Mouse (Mus musculus): ENCODE measurements around the gene H2al2b. TPM values are rescaled to one million over a fixed set of nuclear protein-coding genes. Genes with fewer than 3 reads are reported as not detected.
"Not testable (repeated sequence)": the region's sequence is repeated elsewhere in the genome, so short reads cannot be mapped to it uniquely, and the experiment has no call there.

Gene H2al2b
- polyA plus RNA-seq (2014; fragmentation: Nextera tagmentation; extraction: Ambion mirVana): not detected in 2 replicates

DNA sequence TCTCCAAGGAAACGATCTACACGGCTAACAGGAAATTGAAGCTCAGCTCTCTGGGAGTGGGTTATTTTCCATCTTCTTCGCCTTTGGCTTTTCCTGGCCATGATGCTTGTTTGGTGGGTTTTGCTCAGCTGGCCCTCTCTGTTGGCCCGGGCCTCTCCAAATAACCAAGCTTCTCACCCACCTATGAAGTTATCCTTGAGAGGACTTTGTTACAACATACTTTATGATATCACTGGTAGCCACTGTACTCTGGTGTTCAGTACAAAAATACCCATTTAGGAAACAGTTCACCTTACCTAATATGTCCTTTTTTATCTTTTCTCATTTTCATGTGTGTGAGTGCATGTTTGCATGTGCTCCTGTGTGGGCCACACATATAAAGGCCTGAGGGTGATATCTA is at the start of gene H2al2b:
Gene H2al2b (minus strand): TSS at position 101 of the 400 bp plus-strand sequence.
- not testable (repeated sequence) for H3K4me2 ChIP-seq (ENCODE audit: low read length); H3K9ac ChIP-seq (ENCODE audit: low read length); ATAC-seq; DNase-seq (ENCODE audit: low spot score); H3K4me3 ChIP-seq (ENCODE audit: low read depth, low read length); H3K27ac ChIP-seq (ENCODE audit: low read depth, low read length); H3K4me1 ChIP-seq (ENCODE audit: control insufficient read depth, insufficient read depth, low read length); H3K27me3 ChIP-seq (replicated peaks; ENCODE audit: control insufficient read depth, insufficient read depth, low read length); H3K36me3 ChIP-seq (ENCODE audit: control insufficient read depth, insufficient read depth, low read length); H3K9me3 ChIP-seq (replicated peaks; ENCODE audit: control insufficient read depth, low read length)
- no CpG with 5 or more reads among the region's 4 CpGs for WGBS

Other genes with a start within 250 kb of the H2al2b start
- not detected in 2 replicates for gene H2al2c, start 121.6 kb downstream of the H2al2b start, polyA plus RNA-seq (2014; fragmentation: Nextera tagmentation; extraction: Ambion mirVana)
- not detected in 2 replicates for gene Sry, start 57.0 kb downstream of the H2al2b start, polyA plus RNA-seq (2014; fragmentation: Nextera tagmentation; extraction: Ambion mirVana)
- not detected in 2 replicates for gene Gm4064, start 75.5 kb upstream of the H2al2b start, polyA plus RNA-seq (2014; fragmentation: Nextera tagmentation; extraction: Ambion mirVana)
- not detected in 2 replicates for gene Rbmy, start 110.0 kb upstream of the H2al2b start, polyA plus RNA-seq (2014; fragmentation: Nextera tagmentation; extraction: Ambion mirVana)
- gene Gm10256, start 110.0 kb upstream of the H2al2b start, polyA plus RNA-seq (2014; fragmentation: Nextera tagmentation; extraction: Ambion mirVana): not detected in 2 replicates
- not detected in 2 replicates for gene Gm10352, start 180.3 kb upstream of the H2al2b start, polyA plus RNA-seq (2014; fragmentation: Nextera tagmentation; extraction: Ambion mirVana)
- not detected in 2 replicates for gene Gm29289, start 211.9 kb upstream of the H2al2b start, polyA plus RNA-seq (2014; fragmentation: Nextera tagmentation; extraction: Ambion mirVana)